Mouse (Mus musculus): ENCODE results near the gene Snrnp48. TPM values are rescaled to one million over a fixed set of nuclear protein-coding genes. Genes with fewer than 3 reads are reported as not detected.

The Snrnp48 gene
- polyA plus RNA-seq, 1 experiment from 2014 or later = 41.9 TPM

GRCm38 (mm10) chr13:38193406-38193805 is 11.3 kb upstream of the Snrnp48 start:
- Histone ChIP-seq H3K9me3 (ENCODE audit: control insufficient read depth, low read length) (peaks cover 2% of the 10 kb centered on the region; the same call in 1 of the 2 replicates), H3K36me3 (ENCODE audit: control insufficient read depth, insufficient read depth, low read length) (no peaks in the 10 kb centered on the region; the same call in 1 of the 2 replicates), H3K9ac (ENCODE audit: low read length) (no peak overlapping the region), H3K27ac (replicated peaks; ENCODE audit: low read depth, low read length) (no peak overlapping the region), H3K4me2 (ENCODE audit: low read depth, severe bottlenecking) (no peak overlapping the region), H3K27me3 (ENCODE audit: control insufficient read depth, insufficient read depth, low read length) (no peaks in the 10 kb centered on the region), H3K4me3 (ENCODE audit: low read depth, low read length) (no peak overlapping the region), H3K4me1 (ENCODE audit: control insufficient read depth, insufficient read depth, low read length) (no peaks in the 10 kb centered on the region)
- no peak for DNase-seq (ENCODE audit: low spot score)
- no peak for ATAC-seq (ENCODE audit: insufficient number of reproducible peaks, low FRiP score, low TSS enrichment, low read depth)
- WGBS = 84% methylated on average over 10 of the region's 10 CpGs

- ATAC-seq (ENCODE audit: insufficient number of reproducible peaks, low FRiP score, low TSS enrichment, low read depth) = no peak
- DNase-seq (ENCODE audit: low spot score) = no peak
These were observed 3.3 kb upstream of the Snrnp48 start for GRCm38 (mm10) chr13:38201413-38201812.

GRCm38 (mm10) chr13:38204171-38204570 is 567 bp upstream of the Snrnp48 start:
- Histone ChIP-seq H3K9me3 (ENCODE audit: control insufficient read depth, low read length) (no peaks in the 10 kb centered on the region), H3K27me3 (ENCODE audit: control insufficient read depth, insufficient read depth, low read length) (no peaks in the 10 kb centered on the region), H3K27ac (replicated peaks; ENCODE audit: low read depth, low read length) (no peak overlapping the region), H3K4me3 (ENCODE audit: low read depth, low read length) (peak overlapping the region; percentile 78), H3K9ac (ENCODE audit: low read length) (no peak overlapping the region), H3K4me1 (ENCODE audit: control insufficient read depth, insufficient read depth, low read length) (peaks cover 5% of the 10 kb centered on the region; the same call in 1 of the 2 replicates), H3K36me3 (ENCODE audit: control insufficient read depth, insufficient read depth, low read length) (no peaks in the 10 kb centered on the region), H3K4me2 (ENCODE audit: low read depth, severe bottlenecking) (peak overlapping the region; percentile 45)
- ATAC-seq (ENCODE audit: insufficient number of reproducible peaks, low FRiP score, low TSS enrichment, low read depth) = no peak
- DNase-seq (ENCODE audit: low spot score) = no peak
- WGBS = 49% methylated on average over 4 of the region's 4 CpGs

More at GRCm38 (mm10) chr13:38201413-38201812, 3.3 kb upstream of the Snrnp48 start:
- Histone ChIP-seq H3K4me1 (ENCODE audit: control insufficient read depth, insufficient read depth, low read length) (peaks cover 5% of the 10 kb centered on the region; the same call in 1 of the 2 replicates), H3K9me3 (ENCODE audit: control insufficient read depth, low read length) (no peaks in the 10 kb centered on the region; the same call in 1 of the 2 replicates), H3K9ac (ENCODE audit: low read length) (no peak overlapping the region), H3K27me3 (ENCODE audit: control insufficient read depth, insufficient read depth, low read length) (no peaks in the 10 kb centered on the region), H3K27ac (replicated peaks; ENCODE audit: low read depth, low read length) (no peak overlapping the region), H3K4me3 (ENCODE audit: low read depth, low read length) (no peak overlapping the region), H3K4me2 (ENCODE audit: low read depth, severe bottlenecking) (no peak overlapping the region), H3K36me3 (ENCODE audit: control insufficient read depth, insufficient read depth, low read length) (no peaks in the 10 kb centered on the region)
- 80% methylated on average over 6 of the region's 6 CpGs for WGBS

- no peak overlapping the region for H3K9ac ChIP-seq (ENCODE audit: low read length)
- peaks cover 10% of the 10 kb centered on the region; the same call in 1 of the 2 replicates for H3K36me3 ChIP-seq (ENCODE audit: control insufficient read depth, insufficient read depth, low read length)
- H3K4me3 ChIP-seq (ENCODE audit: low read depth, low read length) = no peak overlapping the region
- H3K27me3 ChIP-seq (ENCODE audit: control insufficient read depth, insufficient read depth, low read length) = no peaks in the 10 kb centered on the region
- H3K9me3 ChIP-seq (ENCODE audit: control insufficient read depth, low read length) = no peaks in the 10 kb centered on the region
- DNase-seq (ENCODE audit: low spot score) (no peak), ATAC-seq (ENCODE audit: insufficient number of reproducible peaks, low FRiP score, low TSS enrichment, low read depth) (no peak)
- WGBS = 95% methylated on average over 5 of the region's 5 CpGs
- 0 out of 2 replicates have a peak, but pooled peaks cover 1% of the 10 kb centered on the region for H3K4me1 ChIP-seq (ENCODE audit: control insufficient read depth, insufficient read depth, low read length)
- no peak overlapping the region for H3K27ac ChIP-seq (replicated peaks; ENCODE audit: low read depth, low read length)
- H3K4me2 ChIP-seq (ENCODE audit: low read depth, severe bottlenecking) = no peak overlapping the region
These were observed 6.4 kb downstream of the Snrnp48 start for GRCm38 (mm10) chr13:38211122-38211521.

GRCm38 (mm10) chr13:38218686-38219085 is 13.9 kb downstream of the Snrnp48 start:
- ATAC-seq (ENCODE audit: insufficient number of reproducible peaks, low FRiP score, low TSS enrichment, low read depth) (no peak), DNase-seq (ENCODE audit: low spot score) (no peak)
- Histone ChIP-seq H3K36me3 (ENCODE audit: control insufficient read depth, insufficient read depth, low read length) (peaks cover 27% of the 10 kb centered on the region), H3K9ac (ENCODE audit: low read length) (no peak overlapping the region), H3K4me1 (ENCODE audit: control insufficient read depth, insufficient read depth, low read length) (no peaks in the 10 kb centered on the region), H3K4me2 (ENCODE audit: low read depth, severe bottlenecking) (no peak overlapping the region), H3K27ac (replicated peaks; ENCODE audit: low read depth, low read length) (no peak overlapping the region), H3K27me3 (ENCODE audit: control insufficient read depth, insufficient read depth, low read length) (no peaks in the 10 kb centered on the region), H3K9me3 (ENCODE audit: control insufficient read depth, low read length) (no peaks in the 10 kb centered on the region), H3K4me3 (ENCODE audit: low read depth, low read length) (no peak overlapping the region)
- 97% methylated on average over 3 of the region's 3 CpGs for WGBS

- Histone ChIP-seq H3K36me3 (ENCODE audit: control insufficient read depth, insufficient read depth, low read length) (peaks cover 27% of the 10 kb centered on the region), H3K9me3 (ENCODE audit: control insufficient read depth, low read length) (no peaks in the 10 kb centered on the region), H3K9ac (ENCODE audit: low read length) (no peak overlapping the region), H3K4me1 (ENCODE audit: control insufficient read depth, insufficient read depth, low read length) (no peaks in the 10 kb centered on the region), H3K27ac (replicated peaks; ENCODE audit: low read depth, low read length) (no peak overlapping the region), H3K4me2 (ENCODE audit: low read depth, severe bottlenecking) (no peak overlapping the region), H3K4me3 (ENCODE audit: low read depth, low read length) (no peak overlapping the region), H3K27me3 (ENCODE audit: control insufficient read depth, insufficient read depth, low read length) (no peaks in the 10 kb centered on the region)
- DNase-seq (ENCODE audit: low spot score) (no peak), ATAC-seq (ENCODE audit: insufficient number of reproducible peaks, low FRiP score, low TSS enrichment, low read depth) (no peak)
- WGBS = 95% methylated on average over 6 of the region's 6 CpGs
These were observed 15.6 kb downstream of the Snrnp48 start for GRCm38 (mm10) chr13:38220331-38220730.

GRCm38 (mm10) chr13:38230177-38230821 is 25.6 kb downstream of the Snrnp48 start:
- no peak overlapping the region for H3K27ac ChIP-seq (replicated peaks; ENCODE audit: low read depth, low read length)
- no peak overlapping the region for H3K4me3 ChIP-seq (ENCODE audit: low read depth, low read length)
- H3K9me3 ChIP-seq (ENCODE audit: control insufficient read depth, low read length) = no peaks in the 10 kb centered on the region
- DNase-seq (ENCODE audit: low spot score) (no peak), ATAC-seq (ENCODE audit: insufficient number of reproducible peaks, low FRiP score, low TSS enrichment, low read depth) (no peak)
- H3K9ac ChIP-seq (ENCODE audit: low read length) = no peak overlapping the region
- 95% methylated on average over 9 of the region's 9 CpGs for WGBS
- peaks cover 12% of the 10 kb centered on the region for H3K36me3 ChIP-seq (ENCODE audit: control insufficient read depth, insufficient read depth, low read length)
- H3K4me1 ChIP-seq (ENCODE audit: control insufficient read depth, insufficient read depth, low read length) = no peaks in the 10 kb centered on the region
- H3K27me3 ChIP-seq (ENCODE audit: control insufficient read depth, insufficient read depth, low read length) = no peaks in the 10 kb centered on the region
- H3K4me2 ChIP-seq (ENCODE audit: low read depth, severe bottlenecking) = no peak overlapping the region

GRCm38 (mm10) chr13:38232411-38232810 is 27.7 kb downstream of the Snrnp48 start:
- Histone ChIP-seq H3K4me2 (ENCODE audit: low read depth, severe bottlenecking) (no peak overlapping the region), H3K27me3 (ENCODE audit: control insufficient read depth, insufficient read depth, low read length) (no peaks in the 10 kb centered on the region)

More at GRCm38 (mm10) chr13:38232411-38232810, 27.7 kb downstream of the Snrnp48 start:
- Histone ChIP-seq H3K4me1 (ENCODE audit: control insufficient read depth, insufficient read depth, low read length) (no peaks in the 10 kb centered on the region), H3K4me3 (ENCODE audit: low read depth, low read length) (no peak overlapping the region), H3K9ac (ENCODE audit: low read length) (no peak overlapping the region), H3K36me3 (ENCODE audit: control insufficient read depth, insufficient read depth, low read length) (peaks cover 12% of the 10 kb centered on the region), H3K9me3 (ENCODE audit: control insufficient read depth, low read length) (no peaks in the 10 kb centered on the region), H3K27ac (replicated peaks; ENCODE audit: low read depth, low read length) (no peak overlapping the region)
- ATAC-seq (ENCODE audit: insufficient number of reproducible peaks, low FRiP score, low TSS enrichment, low read depth) (no peak), DNase-seq (ENCODE audit: low spot score) (no peak)
- 84% methylated on average over 4 of the region's 4 CpGs for WGBS

All from limb, embryonic 11.5 days (tissue).